Mouse (Mus musculus): Measurements from ENCODE around the gene Gpat3. TPM values are rescaled to one million over a fixed set of nuclear protein-coding genes. Genes with fewer than 3 reads are reported as not detected.

Gpat3 gene
- polyA plus RNA-seq, 2 experiments, result 1.1 to 1.9 TPM

DNA sequence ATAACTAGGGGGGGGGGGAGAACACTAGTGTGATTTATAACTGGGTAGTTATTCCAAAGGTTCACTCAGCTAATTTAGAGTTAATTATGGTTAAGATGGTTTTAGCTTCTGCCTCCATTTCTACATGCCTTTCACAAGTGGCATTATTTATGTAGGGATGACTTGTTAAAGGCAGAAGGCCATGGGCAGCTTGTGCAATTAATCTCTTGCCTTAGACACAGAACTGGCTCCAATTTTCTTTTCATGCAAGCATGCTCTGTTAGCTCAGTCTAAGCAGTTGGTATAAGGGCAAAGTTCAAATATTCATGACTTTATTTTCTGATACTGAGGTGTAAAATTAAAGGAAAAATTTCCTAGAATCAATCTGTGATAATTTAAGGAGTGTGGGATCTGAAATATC, 31.5 kb downstream of the Gpat3 start:
- H3K36me3 ChIP-seq (ENCODE audit: control insufficient read depth, insufficient read depth, low read length), result no peaks in the 10 kb centered on the region
- no peak for TF ChIP-seq POLR2A (IDR thresholded peaks at IDR 0.05; ENCODE audit: borderline replicate concordance, extremely low read depth, insufficient read depth, insufficient read length)
- H3K4me3 ChIP-seq (replicated peaks; ENCODE audit: low read length), result no peak overlapping the region
- no peak overlapping the region for H3K4me2 ChIP-seq (replicated peaks; ENCODE audit: low read depth, low read length, severe bottlenecking)
- DNase-seq (ENCODE audit: low spot score) (no peak), ATAC-seq (ENCODE audit: low FRiP score, low read depth) (no peak)
- no peaks in the 10 kb centered on the region for H3K4me1 ChIP-seq (ENCODE audit: control insufficient read depth, insufficient read depth, low read length)
- H3K9ac ChIP-seq (ENCODE audit: low read depth, low read length, severe bottlenecking), result no peak overlapping the region
- H3K9me3 ChIP-seq (ENCODE audit: control insufficient read depth, low read length), result no peaks in the 10 kb centered on the region
- no peak overlapping the region for H3K27ac ChIP-seq (replicated peaks; ENCODE audit: low read depth, low read length)
- no peaks in the 10 kb centered on the region for H3K27me3 ChIP-seq (ENCODE audit: control insufficient read depth, insufficient read depth, low read length)

DNA sequence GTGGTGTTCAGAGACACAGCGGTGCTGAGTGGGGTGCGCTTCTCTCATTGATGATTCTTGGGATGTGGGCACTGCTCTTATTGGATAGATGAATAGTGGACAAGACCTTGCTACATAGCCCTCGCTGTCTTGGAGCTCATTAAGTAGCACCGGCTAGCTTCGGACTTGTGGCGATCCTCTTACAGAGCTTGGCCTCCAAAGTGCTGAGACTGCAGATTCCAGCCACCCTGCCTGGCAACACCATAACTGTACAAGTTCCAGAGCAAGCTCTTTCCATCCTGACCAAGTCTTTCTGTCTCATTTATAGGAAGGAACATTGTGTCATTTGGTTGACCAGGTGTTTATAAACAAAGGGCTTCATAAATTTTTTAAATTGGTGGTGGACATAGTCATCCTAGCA, 39.7 kb downstream of the Gpat3 start:
- no peaks in the 10 kb centered on the region for H3K27me3 ChIP-seq (ENCODE audit: control insufficient read depth, insufficient read depth, low read length)
- no peaks in the 10 kb centered on the region for H3K9me3 ChIP-seq (ENCODE audit: control insufficient read depth, low read length)
- no peak overlapping the region for H3K4me3 ChIP-seq (replicated peaks; ENCODE audit: low read length)
- ATAC-seq (ENCODE audit: low FRiP score, low read depth) (no peak), DNase-seq (ENCODE audit: low spot score) (no peak)
- H3K4me1 ChIP-seq (ENCODE audit: control insufficient read depth, insufficient read depth, low read length), result no peaks in the 10 kb centered on the region; the same call in 1 of the 2 replicates
- no peak overlapping the region for H3K27ac ChIP-seq (replicated peaks; ENCODE audit: low read depth, low read length)
- TF ChIP-seq POLR2A (IDR thresholded peaks at IDR 0.05; ENCODE audit: borderline replicate concordance, extremely low read depth, insufficient read depth, insufficient read length), result no peak
- no peaks in the 10 kb centered on the region for H3K36me3 ChIP-seq (ENCODE audit: control insufficient read depth, insufficient read depth, low read length)
- H3K9ac ChIP-seq (ENCODE audit: low read depth, low read length, severe bottlenecking), result no peak overlapping the region
- H3K4me2 ChIP-seq (replicated peaks; ENCODE audit: low read depth, low read length, severe bottlenecking), result no peak overlapping the region
- 83% methylated on average over 6 of the region's 6 CpGs for WGBS

DNA sequence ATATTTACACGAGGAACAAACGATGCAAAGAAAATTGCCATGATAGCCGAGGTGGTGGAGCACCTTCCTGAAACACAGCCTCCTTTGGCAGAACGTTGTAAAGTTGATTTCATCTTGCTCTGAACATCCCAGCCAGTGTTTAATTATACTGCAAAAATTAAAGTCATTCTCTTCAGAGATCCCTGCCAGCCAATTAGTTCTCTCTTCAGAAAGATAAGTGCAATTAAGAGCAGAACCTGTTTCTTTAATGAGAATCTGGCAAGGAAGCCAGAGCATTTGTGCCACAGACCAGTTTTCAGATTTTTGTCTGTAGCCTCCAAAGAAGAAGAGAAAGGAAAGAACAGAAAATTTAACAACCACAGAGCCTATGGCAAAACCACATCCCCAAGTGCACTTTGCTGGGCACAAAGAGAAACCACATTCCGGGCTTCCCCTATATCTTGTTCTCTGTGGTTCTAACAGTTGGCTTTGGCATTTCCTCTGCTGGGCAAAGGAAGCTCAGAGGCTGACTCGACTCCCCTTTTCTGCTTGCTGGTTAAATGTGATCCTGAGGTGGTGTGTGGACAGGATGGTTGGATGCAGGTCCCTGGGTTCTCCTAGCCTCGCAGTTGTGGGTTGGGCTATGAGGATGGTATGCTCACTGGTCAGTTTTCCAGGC, 40.9 kb downstream of the Gpat3 start:
- Histone ChIP-seq H3K27ac (replicated peaks; ENCODE audit: low read depth, low read length) (no peak overlapping the region), H3K9me3 (ENCODE audit: control insufficient read depth, low read length) (no peaks in the 10 kb centered on the region), H3K4me3 (replicated peaks; ENCODE audit: low read length) (no peak overlapping the region), H3K4me1 (ENCODE audit: control insufficient read depth, insufficient read depth, low read length) (no peaks in the 10 kb centered on the region; the same call in 1 of the 2 replicates), H3K9ac (ENCODE audit: low read depth, low read length, severe bottlenecking) (no peak overlapping the region), H3K27me3 (ENCODE audit: control insufficient read depth, insufficient read depth, low read length) (no peaks in the 10 kb centered on the region), H3K4me2 (replicated peaks; ENCODE audit: low read depth, low read length, severe bottlenecking) (no peak overlapping the region), H3K36me3 (ENCODE audit: control insufficient read depth, insufficient read depth, low read length) (no peaks in the 10 kb centered on the region)
- ATAC-seq (ENCODE audit: low FRiP score, low read depth) (no peak), DNase-seq (ENCODE audit: low spot score) (no peak)
- TF ChIP-seq POLR2A (IDR thresholded peaks at IDR 0.05; ENCODE audit: borderline replicate concordance, extremely low read depth, insufficient read depth, insufficient read length), result no peak
- 73% methylated on average over 7 of the region's 7 CpGs for WGBS

DNA sequence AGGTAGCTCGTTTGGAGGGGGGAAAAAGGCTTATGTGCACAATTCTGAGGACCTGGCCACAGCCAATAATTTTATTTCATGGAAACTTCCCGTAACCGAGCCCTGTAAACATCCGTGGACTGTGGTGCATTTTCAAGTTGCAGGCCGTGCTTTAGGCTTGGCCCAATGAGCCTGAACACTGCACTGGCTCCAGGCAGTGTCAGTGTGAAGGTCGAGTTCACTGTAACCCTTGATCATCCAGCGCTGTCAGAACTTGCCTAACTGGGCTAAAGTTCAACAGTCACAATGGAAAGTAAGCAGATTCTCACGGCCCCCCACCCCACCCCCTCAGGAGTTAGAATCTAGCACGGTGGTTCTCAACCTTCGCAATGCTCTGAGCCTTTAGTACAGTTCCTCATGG, 50.7 kb downstream of the Gpat3 start:
- no peak overlapping the region for H3K4me3 ChIP-seq (replicated peaks; ENCODE audit: low read length)
- no peaks in the 10 kb centered on the region for H3K9me3 ChIP-seq (ENCODE audit: control insufficient read depth, low read length)
- H3K9ac ChIP-seq (ENCODE audit: low read depth, low read length, severe bottlenecking), result no peak overlapping the region
- ATAC-seq (ENCODE audit: low FRiP score, low read depth), result no peak
- DNase-seq (ENCODE audit: low spot score), result no peak
- H3K27ac ChIP-seq (replicated peaks; ENCODE audit: low read depth, low read length), result no peak overlapping the region
- no peaks in the 10 kb centered on the region for H3K27me3 ChIP-seq (ENCODE audit: control insufficient read depth, insufficient read depth, low read length)
- H3K4me1 ChIP-seq (ENCODE audit: control insufficient read depth, insufficient read depth, low read length), result 0 out of 2 replicates have a peak, but pooled peaks cover 2% of the 10 kb centered on the region
- H3K36me3 ChIP-seq (ENCODE audit: control insufficient read depth, insufficient read depth, low read length), result no peaks in the 10 kb centered on the region
- TF ChIP-seq POLR2A (IDR thresholded peaks at IDR 0.05; ENCODE audit: borderline replicate concordance, extremely low read depth, insufficient read depth, insufficient read length), result no peak
- 70% methylated on average over 10 of the region's 10 CpGs for WGBS
- H3K4me2 ChIP-seq (replicated peaks; ENCODE audit: low read depth, low read length, severe bottlenecking), result no peak overlapping the region

DNA sequence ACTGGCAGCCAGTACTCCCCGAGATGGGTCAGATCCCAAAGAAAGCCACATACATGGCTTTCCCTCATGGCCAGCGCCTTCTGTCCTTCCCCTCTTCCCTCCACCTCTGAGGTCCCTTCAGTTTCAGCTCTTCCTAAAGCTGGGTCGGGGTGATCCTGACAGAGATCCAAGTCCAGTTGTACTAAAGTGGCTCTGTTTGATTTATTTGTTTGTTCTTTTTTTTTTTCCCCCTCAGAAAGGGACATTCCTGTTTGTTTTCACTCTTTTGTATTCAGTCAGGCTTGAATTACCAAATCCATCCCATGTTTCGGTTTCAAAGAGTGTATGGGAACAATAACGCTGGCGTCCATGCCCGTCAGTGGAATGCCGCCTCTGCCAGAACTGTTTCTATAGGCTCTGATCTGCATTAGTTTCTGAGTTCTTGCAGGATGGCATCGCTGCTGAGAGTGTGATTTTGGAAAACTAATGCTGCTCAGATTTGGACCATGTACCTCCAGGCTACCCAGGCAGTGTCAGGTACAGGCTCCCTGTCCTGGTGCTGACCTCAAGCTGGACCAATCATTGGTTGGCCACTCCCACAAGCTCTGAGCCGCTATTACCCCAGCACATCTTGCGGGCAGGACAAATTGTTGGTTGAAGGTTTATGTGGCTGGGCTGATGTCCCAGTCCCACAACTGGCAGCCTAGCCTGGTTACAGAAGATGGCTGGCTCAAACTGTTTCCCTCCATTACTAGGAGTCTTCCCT, 54.4 kb downstream of the Gpat3 start:
- 79% methylated on average over 11 of the region's 11 CpGs for WGBS
- no peak for DNase-seq (ENCODE audit: low spot score)
- H3K9me3 ChIP-seq (ENCODE audit: control insufficient read depth, low read length), result no peaks in the 10 kb centered on the region
- H3K4me2 ChIP-seq (replicated peaks; ENCODE audit: low read depth, low read length, severe bottlenecking), result no peak overlapping the region
- H3K36me3 ChIP-seq (ENCODE audit: control insufficient read depth, insufficient read depth, low read length), result no peaks in the 10 kb centered on the region
- no peak for ATAC-seq (ENCODE audit: low FRiP score, low read depth)
- no peak for TF ChIP-seq POLR2A (IDR thresholded peaks at IDR 0.05; ENCODE audit: borderline replicate concordance, extremely low read depth, insufficient read depth, insufficient read length)
- H3K27ac ChIP-seq (replicated peaks; ENCODE audit: low read depth, low read length), result no peak overlapping the region
- no peak overlapping the region for H3K4me3 ChIP-seq (replicated peaks; ENCODE audit: low read length)
- no peak overlapping the region for H3K9ac ChIP-seq (ENCODE audit: low read depth, low read length, severe bottlenecking)
- H3K27me3 ChIP-seq (ENCODE audit: control insufficient read depth, insufficient read depth, low read length), result no peaks in the 10 kb centered on the region
- H3K4me1 ChIP-seq (ENCODE audit: control insufficient read depth, insufficient read depth, low read length), result 0 out of 2 replicates have a peak, but pooled peaks cover 2% of the 10 kb centered on the region

Data from limb, embryonic 14.5 days (tissue).